In the genomic region with DNA sequence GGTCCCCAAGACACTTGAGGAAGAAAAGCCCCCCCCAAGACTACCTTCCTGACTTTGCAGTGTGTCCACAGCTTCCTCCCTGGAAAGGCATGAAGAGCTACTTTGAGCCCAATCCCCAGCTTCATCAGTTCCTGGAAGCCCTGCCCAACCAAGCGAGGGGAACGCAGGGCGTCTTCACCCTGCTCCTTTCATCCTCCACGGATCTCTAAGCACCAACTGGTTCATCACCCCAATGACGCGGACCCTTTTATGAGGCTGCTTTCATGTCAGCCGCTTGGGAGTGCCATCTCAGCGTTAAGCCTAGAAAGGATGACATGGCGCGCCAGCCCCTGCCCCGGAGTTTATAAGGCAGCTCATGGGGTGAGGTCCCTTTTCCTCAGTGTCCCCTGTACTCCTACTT, we compare ENCODE assay signal across 8 mouse cellular contexts. TPM values are rescaled to one million over a fixed set of nuclear protein-coding genes. Genes with fewer than 3 reads are reported as not detected.
DNase-seq lines count a peak whose midpoint lies in the region; ATAC-seq lines count a peak whose summit lies in the region.

A gene (minus strand): TSS at position 187 of the 400 bp plus-strand sequence.

- 5% methylated on average over 11 of the region's 11 CpGs for WGBS in limb, embryonic 10.5 days
- 3% methylated on average over 11 of the region's 11 CpGs for WGBS in neural tube, embryonic 13.5 days

- no peaks in the 10 kb centered on the region for H3K9me3 ChIP-seq in limb, embryonic 10.5 days (replicated peaks)
- no peaks in the 10 kb centered on the region for H3K9me3 ChIP-seq in neural tube, embryonic 13.5 days

- H3K4me1 ChIP-seq in limb, embryonic 10.5 days: peaks cover 32% of the 10 kb centered on the region
- peaks cover 46% of the 10 kb centered on the region for H3K4me1 ChIP-seq in neural tube, embryonic 13.5 days (replicated peaks)

- peak within 1 kb of the TSS; percentile 91 for H3K9ac ChIP-seq in neural tube, embryonic 13.5 days

- peak within 1 kb of the TSS; percentile 83 for H3K4me2 ChIP-seq in neural tube, embryonic 13.5 days

- H3K36me3 ChIP-seq in limb, embryonic 10.5 days: peaks cover 24% of the 10 kb centered on the region
- peaks cover 11% of the 10 kb centered on the region for H3K36me3 ChIP-seq in neural tube, embryonic 13.5 days

- intact Hi-C loops in heart, postnatal 14 days (cut with DNase I): loop anchor here (2.0 kb wide), 2 partner anchors 37 to 49 kb away; no protein-coding TSS in a partner anchor

- no peak; the same call in 1 of the 2 replicates for ATAC-seq in erythroblast, adult 5-6 weeks (replicated peaks; ENCODE audit: low FRiP score, poor library complexity, severe bottlenecking)
- ATAC-seq in neural tube, embryonic 13.5 days (ENCODE audit: low read depth): peak; percentile 15

- H3K27ac ChIP-seq in limb, embryonic 10.5 days: peak within 1 kb of the TSS; percentile 96
- H3K27ac ChIP-seq in neural tube, embryonic 13.5 days (replicated peaks): peak within 1 kb of the TSS; percentile 96

- no peak for DNase-seq in adrenal gland, adult 18-20 months (ENCODE audit: low spot score in 2 of 2)
- DNase-seq in adrenal gland, adult (ENCODE audit: inconsistent age in 2 of 2, low spot score in 1 of 2): no peak
- DNase-seq in CD8-positive naive resting alpha-beta T cell, adult 2 months (ENCODE audit: low read depth in 2 of 2, low spot score in 2 of 2): peak; percentile 70 to 74
- DNase-seq in heart, postnatal 14 days: no peak
- no peak for DNase-seq in limb, embryonic 10.5 days (ENCODE audit: low spot score)
- no peak for DNase-seq in retina, postnatal 1 day

- peak within 1 kb of the TSS; percentile 91 for H3K4me3 ChIP-seq in limb, embryonic 10.5 days
- H3K4me3 ChIP-seq in neural tube, embryonic 13.5 days: peak within 1 kb of the TSS; percentile 79

- no peaks in the 10 kb centered on the region for H3K27me3 ChIP-seq in limb, embryonic 10.5 days (ENCODE audit: low read depth, poor library complexity, severe bottlenecking)
- no peaks in the 10 kb centered on the region for H3K27me3 ChIP-seq in neural tube, embryonic 13.5 days

RNA-seq across cellular contexts. Expression of the gene that starts here (rescaled TPM):
- total RNA-seq in adrenal gland, adult 18-20 months (2021): 100 to 1,000 TPM; 210 to 238 TPM
- total RNA-seq in erythroblast, adult 5-6 weeks (2015; ENCODE audit: low replicate concordance): 31.8 and 31.9 TPM in 2 replicates
- 25.8 and 50.7 TPM in 2 replicates for total RNA-seq in erythroblast, adult 5-6 weeks (2017; ENCODE audit: low replicate concordance)
- 100 to 1,000 TPM; 158 TPM for total RNA-seq in heart, postnatal 14 days (2021)
- polyA plus RNA-seq in limb, embryonic 10.5 days (2016; fragmentation: Nextera tagmentation; extraction: Ambion mirVana): 256 and 281 TPM in 2 replicates
- polyA plus RNA-seq in neural tube, embryonic 13.5 days (2015; fragmentation: Nextera tagmentation; extraction: Ambion mirVana): 304 and 317 TPM in 2 replicates

Comparison
In these comparisons a context has a peak if more than half of its experiments do, and no peak if none do; other contexts are left out.
1. DNase-seq: peak in CD8-positive naive resting alpha-beta T cell, adult 2 months (2 of 2); none in adrenal gland, adult 18-20 months (0 of 2), adrenal gland, adult (0 of 2), heart, postnatal 14 days (0 of 2), limb, embryonic 10.5 days (single experiment) and retina, postnatal 1 day (single experiment).